Mouse (Mus musculus) ES-Bruce4 (cell line): ENCODE data around the gene Spa17.

Source experiments
- CTCF ChIP-seq: IDR thresholded peaks from one replicate; pipeline ENCODE4 v1.8.1; 2011; ENCODE audit warnings: low read depth, low read length
- EP300 ChIP-seq: IDR thresholded peaks from 2 replicates; pipeline ENCODE4 v1.6.1; 2011; ENCODE audit warnings: low read depth, low read length; ENCODE audit not compliant: insufficient read depth

GRCm38 (mm10) chr9:37605089-37605488 lies 8.4 kb downstream of the Spa17 start:
- TF ChIP-seq EP300 (no peak), CTCF (no peak)
